Mouse (Mus musculus): Measurements from ENCODE around the gene F930015N05Rik. TPM values are rescaled to one million over a fixed set of nuclear protein-coding genes. Genes with fewer than 3 reads are reported as not detected.

Gene F930015N05Rik
- total RNA-seq, 2 experiments from 2014 or later: 0.16 TPM; not detected in 1

GRCm38 (mm10) chr11:64396331-64396881, 40.0 kb downstream of the F930015N05Rik start:
- intact Hi-C loops (cut with DNase I): no loop called here
- DNase-seq (ENCODE audit: low spot score): no peak

GRCm38 (mm10) chr11:64386333-64386732, 50.1 kb downstream of the F930015N05Rik start:
- intact Hi-C loops (cut with DNase I): no loop called here

More at GRCm38 (mm10) chr11:64386333-64386732, 50.1 kb downstream of the F930015N05Rik start:
- DNase-seq (ENCODE audit: low spot score): no peak

Other genes starting within 250 kb of the F930015N05Rik start
- under 1 TPM; 0.31 to 0.39 TPM for gene Hs3st3a1, start 1.3 kb downstream of the F930015N05Rik start, total RNA-seq (2021)

All from heart, postnatal 25 days (tissue).